Mouse (Mus musculus) gastrocnemius, postnatal 14 days (tissue): ENCODE results near the gene Zfp583. TPM values are rescaled to one million over a fixed set of nuclear protein-coding genes. Genes with fewer than 3 reads are reported as not detected.
"Not testable (repeated sequence)": the region's sequence is repeated elsewhere in the genome, so short reads cannot be mapped to it uniquely, and the experiment has no call there.

Source experiments
- DNase-seq: peaks from one replicate; pipeline ENCODE4 v3.0.0; 2021; ENCODE audit warnings: mixed read lengths
- intact Hi-C: fragments of 180-260 bp; cut with DNase I; formaldehyde crosslinking; loops from one replicate; pipeline ENCODE4 v1.15.1; 2025; ENCODE audit warnings: low total_unique reads
- long read RNA-seq, 2 experiments: library from polyadenylated mRNA; stranded (forward); transcript quantifications; one replicate each; pipeline ENCODE4 v2.0.0; 2021
- total RNA-seq, 2 experiments: library from RNA; stranded (reverse); gene quantifications; 2 replicates each; pipeline ENCODE4 v1.2.3; 2021

The Zfp583 gene
- under 1 TPM; 0.39 to 0.51 TPM for total RNA-seq
- long read RNA-seq, experiment 1, partial matches to known transcripts: 0 of 1 reads
- long read RNA-seq, experiment 1, other reads (novel, unspliced or antisense): 1 of 1 reads
- long read RNA-seq, experiment 2: 0 reads

GRCm38 (mm10) chr7:6331233-6331956 lies at the start of gene Zfp583:
TSS of gene Zfp583 (minus strand) at chr7:6331285.
- intact Hi-C loops: no loop called here

DNA sequence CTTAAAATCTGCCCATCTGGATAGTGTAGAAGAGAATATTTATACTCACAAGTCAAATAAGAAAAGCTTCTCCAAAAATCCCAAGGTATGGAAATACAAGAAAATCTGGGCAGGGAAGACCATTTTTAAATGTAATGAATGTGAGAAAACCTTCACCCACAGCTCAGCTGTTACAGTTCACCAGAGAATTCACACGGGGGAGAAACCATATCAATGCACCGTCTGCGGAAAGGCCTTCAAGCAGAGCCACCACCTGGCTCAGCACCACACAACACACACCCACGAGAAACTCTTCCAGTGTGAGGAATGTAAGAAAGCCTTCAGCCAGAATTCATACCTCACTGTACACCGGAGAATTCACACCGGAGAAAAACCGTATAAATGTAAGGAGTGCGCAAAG lies 47.4 kb upstream of the Zfp583 start:
- DNase-seq: no peak
- intact Hi-C loops: no loop called here

More at GRCm38 (mm10) chr7:6331233-6331956, at the start of gene Zfp583:
- peak; percentile 81 for DNase-seq

DNA sequence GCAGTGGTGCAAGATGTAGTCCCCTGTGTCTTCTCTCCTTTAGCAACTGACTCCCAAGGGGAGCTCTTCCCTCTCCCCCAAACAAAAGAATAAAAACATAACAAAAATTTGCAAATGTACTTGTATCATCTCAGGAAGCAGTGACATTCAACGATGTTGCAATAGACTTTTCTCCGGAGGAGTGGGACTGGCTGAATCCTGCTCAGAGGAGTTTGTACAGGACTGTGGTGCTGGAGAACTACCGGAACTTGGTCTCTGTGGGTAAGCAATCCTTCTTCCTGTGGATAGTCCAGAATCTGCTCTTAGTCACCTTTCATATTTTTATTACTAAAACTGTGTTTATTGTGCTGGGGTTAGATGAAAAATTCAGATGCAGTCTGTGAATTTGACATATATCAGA lies 41.9 kb upstream of the Zfp583 start:
- DNase-seq: no peak
- intact Hi-C loops: no loop called here

GRCm38 (mm10) chr7:6369460-6369859 lies 38.4 kb upstream of the Zfp583 start:
- no peak for DNase-seq
- intact Hi-C loops: loop anchor here (10.0 kb wide), 1 partner anchor 545 kb away; no protein-coding TSS in a partner anchor

- intact Hi-C loops: loop anchor here (10.0 kb wide), 1 partner anchor 547 kb away; no protein-coding TSS in a partner anchor
- DNase-seq: not testable (repeated sequence)
These were observed 37.1 kb upstream of the Zfp583 start for GRCm38 (mm10) chr7:6368146-6368545.

GRCm38 (mm10) chr7:6367185-6367584 lies 36.1 kb upstream of the Zfp583 start:
- intact Hi-C loops: loop anchor here (10.0 kb wide), 1 partner anchor 548 kb away; no protein-coding TSS in a partner anchor
- DNase-seq: no peak

GRCm38 (mm10) chr7:6364761-6365160 lies 33.7 kb upstream of the Zfp583 start:
- DNase-seq: no peak

GRCm38 (mm10) chr7:6363047-6363488 lies 32.0 kb upstream of the Zfp583 start, which contains the start of gene Zfp78:
TSS of gene Zfp78 (plus strand) at chr7:6363280.
- DNase-seq: peak; percentile 79
- intact Hi-C loops: loop anchor here (10.0 kb wide), 1 partner anchor 552 kb away; no protein-coding TSS in a partner anchor

More at GRCm38 (mm10) chr7:6364761-6365160, 33.7 kb upstream of the Zfp583 start:
- intact Hi-C loops: loop anchor here (10.0 kb wide), 1 partner anchor 550 kb away; no protein-coding TSS in a partner anchor

DNA sequence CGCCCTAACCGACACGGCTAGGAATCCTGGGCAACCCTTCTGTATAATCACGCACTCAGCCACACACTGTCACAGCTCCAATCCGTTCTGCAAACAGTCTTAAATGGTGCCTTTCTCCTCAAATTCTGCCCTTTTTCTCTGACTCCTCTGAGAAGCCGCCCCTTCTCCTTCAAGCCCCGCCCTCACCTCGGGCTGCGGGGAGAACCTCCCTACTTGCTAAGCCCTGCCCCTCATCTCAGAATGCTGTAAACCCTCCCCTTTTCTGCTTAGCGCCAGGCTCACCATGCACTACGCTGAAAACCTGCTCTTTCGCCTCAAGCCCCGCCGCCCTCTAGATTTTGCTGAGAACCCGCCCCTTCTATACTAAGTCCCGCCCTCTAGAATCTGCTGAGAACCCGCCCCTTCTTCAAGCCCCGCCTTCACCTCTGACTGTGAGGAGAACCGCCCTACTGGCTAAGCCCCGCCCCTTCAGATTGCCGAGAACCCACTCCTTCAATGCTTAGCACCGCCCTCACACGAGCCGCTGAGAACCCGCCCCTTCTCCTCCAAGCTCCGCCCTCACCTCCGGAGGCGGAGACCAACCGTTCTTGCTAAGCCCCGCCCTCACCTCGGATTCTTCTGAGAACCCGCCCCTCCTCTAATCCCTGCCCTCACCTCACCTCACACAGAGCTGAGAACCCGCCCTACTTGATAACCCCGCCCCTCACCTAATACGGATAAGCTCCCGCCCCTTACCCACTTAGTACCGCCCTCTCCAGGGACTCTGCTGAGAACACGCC lies 31.4 kb upstream of the Zfp583 start:
- intact Hi-C loops: loop anchor here (10.0 kb wide), 1 partner anchor 552 kb away; no protein-coding TSS in a partner anchor

DNA sequence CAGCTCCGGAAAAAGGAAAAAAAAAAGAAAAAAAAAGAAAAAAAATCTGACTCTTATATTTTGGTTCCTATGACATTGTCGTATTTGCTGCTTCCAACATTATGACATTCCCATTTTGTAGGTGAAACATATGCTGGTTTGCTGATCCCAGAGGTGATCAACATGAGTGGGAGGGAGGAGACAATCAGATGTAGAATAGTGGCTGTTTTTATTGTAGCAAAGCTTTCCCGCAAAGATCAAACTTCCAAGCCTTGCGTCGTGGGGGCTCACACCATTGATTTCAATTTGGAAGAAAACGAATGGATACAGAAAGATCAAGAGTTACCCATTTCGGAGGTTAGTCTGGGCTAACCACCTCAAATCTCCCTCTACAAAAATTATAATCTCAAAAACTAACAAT lies 30.7 kb upstream of the Zfp583 start:
- DNase-seq: no peak
- intact Hi-C loops: loop anchor here (10.0 kb wide), 1 partner anchor 553 kb away; no protein-coding TSS in a partner anchor

More for the DNA sequence above, 31.4 kb upstream of the Zfp583 start:
- DNase-seq: peak; percentile 96

- DNase-seq: no peak
- intact Hi-C loops: loop anchor here (10.0 kb wide), 1 partner anchor 554 kb away; no protein-coding TSS in a partner anchor
These were observed 29.5 kb upstream of the Zfp583 start for GRCm38 (mm10) chr7:6360477-6361060.

- intact Hi-C loops: loop anchor here (5.0 to 10.0 kb wide), 2 partner anchors 73 to 576 kb away; no protein-coding TSS in a partner anchor
- no peak for DNase-seq
These were observed 28.0 kb upstream of the Zfp583 start for GRCm38 (mm10) chr7:6358937-6359590.

- intact Hi-C loops: loop anchor here (5.0 to 10.0 kb wide), 2 partner anchors 74 to 577 kb away; no protein-coding TSS in a partner anchor
- DNase-seq: no peak
These were observed 27.0 kb upstream of the Zfp583 start for GRCm38 (mm10) chr7:6358121-6358520.

DNA sequence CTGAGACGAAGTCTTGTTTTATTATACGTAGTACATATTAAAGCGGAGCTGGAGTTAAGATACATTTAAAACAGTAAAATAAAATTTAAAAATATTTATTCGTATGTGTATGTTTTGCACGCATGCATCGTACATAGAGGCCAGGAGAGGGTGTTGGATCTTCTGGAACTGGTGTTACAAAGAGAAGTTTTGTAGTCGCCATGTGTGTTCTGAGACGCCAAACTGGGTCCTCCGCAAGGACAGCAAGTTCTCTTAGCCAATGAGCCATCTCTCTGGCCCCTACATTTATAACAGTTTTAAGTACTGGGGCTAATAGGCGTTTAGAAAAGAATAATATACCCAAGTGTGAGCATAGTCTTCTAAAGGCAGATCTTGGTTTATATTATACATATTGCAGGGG lies 13.0 kb upstream of the Zfp583 start:
- no peak for DNase-seq
- intact Hi-C loops: no loop called here

- DNase-seq: peak; percentile 22
- intact Hi-C loops: no loop called here
These were observed 12.5 kb upstream of the Zfp583 start, which contains the start of gene Gm3854 for GRCm38 (mm10) chr7:6343501-6344071. TSS of gene Gm3854 (plus strand) at chr7:6343759.

- intact Hi-C loops: no loop called here
- no peak for DNase-seq
These were observed 8.8 kb upstream of the Zfp583 start for GRCm38 (mm10) chr7:6339865-6340264.

- no peak for DNase-seq
- intact Hi-C loops: no loop called here
These were observed 440 bp downstream of the Zfp583 start for GRCm38 (mm10) chr7:6330458-6331232.

DNA sequence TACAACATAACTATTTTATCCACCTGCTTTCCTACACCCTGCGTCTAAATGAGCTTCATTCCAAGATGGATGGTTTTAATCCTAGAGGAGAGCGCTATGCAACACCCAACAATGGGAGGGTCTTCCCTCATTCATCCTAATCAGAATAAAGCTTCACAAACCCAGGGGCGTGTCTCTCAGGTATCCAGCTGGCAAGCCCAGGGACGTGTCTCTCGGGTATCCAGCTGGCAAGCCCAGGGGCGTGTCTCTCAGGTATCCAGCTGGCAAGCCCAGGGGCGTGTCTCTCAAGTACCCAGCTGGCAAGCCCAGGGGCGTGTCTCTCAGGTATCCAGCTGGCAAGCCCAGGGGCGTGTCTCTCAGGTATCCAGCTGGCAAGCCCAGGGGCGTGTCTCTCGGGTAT lies 30.3 kb downstream of the Zfp583 start:
- DNase-seq, intact Hi-C loops: not testable (repeated sequence)
